Mouse (Mus musculus) cerebellum, postnatal 36 days (tissue): ENCODE data around the gene Mapkapk5.

Experiments
- DNase-seq, 2 experiments: peaks; one replicate each; pipeline ENCODE4 v3.0.0; 2021 to 2022; ENCODE audit warnings: mixed read lengths in 2 of 2

The Mapkapk5 gene

GRCm38 (mm10) chr5:121484801-121485200 is 60.9 kb downstream of the Mapkapk5 start:
- no peak for DNase-seq

DNA sequence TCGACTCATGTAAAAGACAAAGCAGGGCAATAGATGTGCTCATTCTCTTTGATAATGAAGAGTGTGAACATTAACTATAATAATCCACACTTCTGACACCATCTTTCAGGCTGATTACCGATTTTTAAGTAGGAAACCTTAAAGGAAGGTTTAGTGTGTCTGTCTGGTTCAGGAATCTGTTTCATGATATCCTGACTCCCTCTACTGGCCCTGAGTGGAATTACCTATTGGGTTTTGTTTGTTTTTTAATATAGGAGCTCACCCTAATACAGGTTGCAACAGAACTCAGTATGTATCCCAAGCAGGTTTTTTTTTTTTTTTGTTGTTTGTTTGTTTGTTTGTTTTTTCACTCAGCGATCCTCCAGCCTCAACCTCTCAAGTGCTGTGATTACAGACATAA is 68.0 kb downstream of the Mapkapk5 start:
- DNase-seq = peak in 1 of 2 experiments; percentile 45

DNA sequence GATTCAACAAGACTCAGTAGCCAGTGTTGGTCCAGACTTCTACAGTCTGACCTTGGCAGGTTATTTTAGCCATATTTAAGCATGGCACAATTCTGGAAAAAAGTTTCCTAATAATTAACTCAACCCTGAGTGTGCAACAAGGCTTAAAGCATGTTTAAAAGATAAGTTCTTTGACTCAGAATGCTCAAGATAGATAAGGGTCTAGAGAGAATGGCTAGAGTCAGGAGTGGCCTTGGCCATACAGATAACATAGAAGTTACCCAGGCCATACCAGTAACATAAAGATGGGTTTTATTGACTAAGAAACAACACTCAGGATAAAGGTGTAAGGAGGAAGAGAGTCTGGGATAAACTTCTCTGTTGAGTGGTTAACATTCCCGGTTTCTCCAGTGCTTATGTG is 69.7 kb downstream of the Mapkapk5 start:
- DNase-seq = no peak
